Mouse (Mus musculus) midbrain, embryonic 15.5 days (tissue): ENCODE measurements at regions not wholly inside any gene's neighbourhood (a gene's known extent, or its start where the extent isn't known, plus 50 kb on each side); places are given as distances from the start of the nearest gene placed in this dataset.

Experiments used
- ATAC-seq: fragments of 200-750 bp; cut with Nextera tagmentation; replicated peaks from 2 replicates; pipeline ENCODE4 v1.8.0; 2017; ENCODE audit warnings: moderate TSS enrichment
- H3K27ac ChIP-seq: fragments of 300-500 bp; sonication (generic); 2 replicates; pipeline ENCODE4 v1.5.1; 2015; ENCODE audit warnings: mild to moderate bottlenecking, inconsistent platforms
- H3K27me3 ChIP-seq: fragments of 300-500 bp; sonication (generic); replicated peaks from 2 replicates; pipeline ENCODE4 v1.6.1; 2015; ENCODE audit warnings: inconsistent platforms
- H3K36me3 ChIP-seq: fragments of 300-500 bp; sonication (generic); replicated peaks from 2 replicates; pipeline ENCODE4 v1.6.1; 2015; ENCODE audit warnings: inconsistent platforms
- H3K4me1 ChIP-seq: fragments of 300-500 bp; sonication (generic); 2 replicates; pipeline ENCODE4 v1.6.1; 2015; ENCODE audit warnings: inconsistent platforms
- H3K4me2 ChIP-seq: fragments of 300-500 bp; sonication (generic); 2 replicates; pipeline ENCODE4 v1.6.1; 2015; ENCODE audit warnings: inconsistent platforms, mild to moderate bottlenecking, moderate library complexity
- H3K4me3 ChIP-seq: fragments of 300-500 bp; sonication (generic); 2 replicates; pipeline ENCODE4 v1.5.1; 2015; ENCODE audit warnings: mild to moderate bottlenecking, inconsistent platforms
- H3K9ac ChIP-seq: fragments of 300-500 bp; sonication (generic); 2 replicates; pipeline ENCODE4 v1.6.1; 2015; ENCODE audit warnings: mild to moderate bottlenecking, inconsistent platforms
- H3K9me3 ChIP-seq: fragments of 300-500 bp; sonication (generic); 2 replicates; pipeline ENCODE4 v1.6.1; 2016; ENCODE audit warnings: inconsistent platforms
- WGBS: fragments of 180-500 bp; shearing (Covaris S2); methylation state at CpG from one replicate; pipeline ENCODE4 v1.1.7; 2015; ENCODE audit warnings: mixed read lengths; 5-methylcytosine and 5-hydroxymethylcytosine counted together

DNA sequence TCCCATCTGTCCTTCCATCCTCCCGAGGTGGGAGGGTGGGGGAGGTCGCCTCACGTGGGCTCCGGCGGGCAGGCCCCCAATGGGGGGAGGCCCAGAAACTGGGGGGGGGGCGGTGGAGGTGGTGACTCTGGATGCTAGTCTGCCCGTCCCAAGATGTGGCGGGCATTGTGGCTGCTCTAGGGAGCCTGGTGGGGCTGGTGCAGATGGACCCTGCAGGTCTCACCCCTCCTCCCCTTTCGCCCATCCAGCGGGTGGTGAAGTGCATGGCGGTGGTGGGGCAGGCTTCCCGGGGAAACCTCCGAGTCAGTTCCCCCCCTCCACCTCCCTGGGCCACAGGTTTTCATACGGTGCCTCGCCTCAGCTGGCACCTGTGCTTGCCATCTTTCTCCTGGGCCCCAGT, 88.6 kb downstream of the Inhba start:
- Histone ChIP-seq H3K4me2 (no peak overlapping the region), H3K4me3 (no peak overlapping the region), H3K9ac (no peak overlapping the region), H3K27me3 (no peaks in the 10 kb centered on the region), H3K4me1 (no peaks in the 10 kb centered on the region), H3K36me3 (no peaks in the 10 kb centered on the region), H3K9me3 (no peaks in the 10 kb centered on the region), H3K27ac (no peak overlapping the region)
- WGBS = 82% methylated on average over 15 of the region's 15 CpGs
- no peak for ATAC-seq

DNA sequence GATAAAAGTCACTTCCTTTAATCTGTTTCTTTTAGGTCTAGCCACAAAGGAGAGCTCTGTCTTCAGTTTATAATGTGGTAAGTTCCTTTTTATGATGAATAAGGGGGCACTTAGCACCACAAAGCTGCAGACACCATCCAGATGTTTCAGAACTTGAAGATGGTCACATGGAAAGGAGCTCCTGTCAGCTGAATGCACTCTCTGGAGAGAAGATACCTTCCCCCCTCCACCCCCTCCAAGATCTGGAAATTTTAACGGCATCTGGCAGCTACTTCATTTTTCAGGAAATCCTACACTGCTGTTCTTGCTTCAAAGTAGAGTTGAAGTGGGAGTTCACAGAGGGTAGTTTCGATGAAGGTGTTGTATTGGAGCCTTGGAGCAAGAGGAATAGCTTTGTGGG, 103.2 kb downstream of the Inhba start:
- Histone ChIP-seq H3K9me3 (no peaks in the 10 kb centered on the region), H3K27me3 (no peaks in the 10 kb centered on the region), H3K4me3 (no peak overlapping the region), H3K9ac (no peak overlapping the region), H3K4me2 (no peak overlapping the region), H3K36me3 (no peaks in the 10 kb centered on the region), H3K4me1 (no peaks in the 10 kb centered on the region), H3K27ac (no peak overlapping the region)
- no peak for ATAC-seq
- 82% methylated on average over 2 of the region's 2 CpGs for WGBS

DNA sequence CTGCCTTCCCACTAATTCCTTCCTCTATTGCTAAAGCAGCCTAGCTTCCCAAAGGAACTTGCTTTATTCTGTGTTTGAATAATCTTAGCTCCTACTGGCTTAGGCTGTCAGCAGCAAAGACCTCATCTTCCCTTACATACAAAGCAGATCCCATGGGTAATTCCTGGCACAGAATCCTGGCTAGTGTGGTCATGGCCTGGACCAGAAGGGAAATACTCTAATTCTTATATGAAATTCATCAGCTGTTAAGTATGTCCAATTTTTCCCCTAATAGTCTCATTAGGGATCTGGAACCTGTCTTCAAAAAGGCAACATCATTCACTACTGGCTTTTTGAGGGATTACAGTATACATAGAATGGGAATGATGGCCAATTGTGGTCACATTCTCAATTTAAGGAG, 135.0 kb downstream of the Inhba start:
- Histone ChIP-seq H3K27ac (no peak overlapping the region), H3K4me2 (no peak overlapping the region), H3K4me1 (no peaks in the 10 kb centered on the region), H3K36me3 (no peaks in the 10 kb centered on the region), H3K9ac (no peak overlapping the region), H3K4me3 (no peak overlapping the region), H3K27me3 (no peaks in the 10 kb centered on the region), H3K9me3 (no peaks in the 10 kb centered on the region)
- ATAC-seq = no peak; the same call in 1 of the 2 replicates

DNA sequence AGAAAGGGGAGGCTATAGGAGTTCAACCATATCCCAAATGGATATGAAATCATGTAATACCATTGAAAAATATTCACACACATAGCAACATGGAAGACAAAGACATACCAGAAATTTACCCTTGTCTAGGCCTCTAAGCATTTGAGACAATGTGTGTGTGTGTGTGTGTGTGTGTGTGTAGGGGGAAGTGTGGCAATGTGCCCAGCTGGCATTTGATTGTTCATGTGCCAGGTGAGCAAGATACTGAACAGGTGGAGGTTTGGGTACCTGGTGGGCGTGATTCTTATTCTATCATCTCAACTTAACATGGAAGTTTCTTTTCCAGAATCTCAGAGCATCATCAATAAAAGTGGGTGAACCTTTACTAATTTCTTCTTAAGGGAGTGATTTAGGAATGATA, 143.3 kb downstream of the Inhba start:
- H3K9me3 ChIP-seq = no peaks in the 10 kb centered on the region
- no peak overlapping the region for H3K4me2 ChIP-seq
- no peaks in the 10 kb centered on the region for H3K36me3 ChIP-seq
- no peak overlapping the region for H3K4me3 ChIP-seq
- ATAC-seq = no peak
- H3K27me3 ChIP-seq = no peaks in the 10 kb centered on the region
- WGBS = 89% methylated on average over 1 of the region's 1 CpGs
- no peak overlapping the region for H3K9ac ChIP-seq
- no peaks in the 10 kb centered on the region for H3K4me1 ChIP-seq
- no peak overlapping the region for H3K27ac ChIP-seq

DNA sequence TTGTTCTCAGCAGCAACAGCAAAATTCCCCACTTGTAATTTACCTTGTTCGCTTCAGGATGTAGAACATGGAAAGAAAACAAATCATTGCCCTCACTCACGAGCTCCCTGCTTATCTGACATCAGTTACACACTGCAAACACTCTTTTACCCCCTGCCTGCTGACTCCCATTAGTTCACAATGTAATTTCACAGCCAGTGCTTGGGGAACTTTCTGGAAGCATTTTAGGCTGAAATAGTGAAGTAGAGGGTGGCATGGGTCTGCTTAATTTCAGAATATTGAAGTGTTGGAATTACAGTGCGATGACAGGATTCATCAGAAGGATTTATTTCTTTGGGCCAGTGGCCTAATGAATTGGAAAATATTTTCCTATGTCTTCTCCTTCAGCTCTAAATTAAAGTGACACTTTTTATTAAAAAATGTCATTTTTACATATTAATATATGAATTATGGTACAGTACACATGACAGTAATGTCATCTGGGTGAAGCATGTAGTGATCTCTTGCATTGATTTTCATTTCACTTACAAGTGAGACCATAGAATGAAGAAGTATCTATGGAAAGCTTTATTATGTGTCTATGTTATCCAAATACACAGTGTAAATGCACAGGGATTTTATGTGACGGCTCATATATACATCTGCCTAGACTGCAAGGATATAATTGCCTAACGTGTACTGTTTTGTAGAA, 153.7 kb downstream of the Inhba start:
- H3K27ac ChIP-seq = no peak overlapping the region
- no peaks in the 10 kb centered on the region for H3K36me3 ChIP-seq
- no peaks in the 10 kb centered on the region for H3K9me3 ChIP-seq
- no peak overlapping the region for H3K4me3 ChIP-seq
- ATAC-seq = no peak
- H3K9ac ChIP-seq = no peak overlapping the region
- no peak overlapping the region for H3K4me2 ChIP-seq
- H3K27me3 ChIP-seq = no peaks in the 10 kb centered on the region
- WGBS = 83% methylated on average over 5 of the region's 5 CpGs
- H3K4me1 ChIP-seq = no peaks in the 10 kb centered on the region

DNA sequence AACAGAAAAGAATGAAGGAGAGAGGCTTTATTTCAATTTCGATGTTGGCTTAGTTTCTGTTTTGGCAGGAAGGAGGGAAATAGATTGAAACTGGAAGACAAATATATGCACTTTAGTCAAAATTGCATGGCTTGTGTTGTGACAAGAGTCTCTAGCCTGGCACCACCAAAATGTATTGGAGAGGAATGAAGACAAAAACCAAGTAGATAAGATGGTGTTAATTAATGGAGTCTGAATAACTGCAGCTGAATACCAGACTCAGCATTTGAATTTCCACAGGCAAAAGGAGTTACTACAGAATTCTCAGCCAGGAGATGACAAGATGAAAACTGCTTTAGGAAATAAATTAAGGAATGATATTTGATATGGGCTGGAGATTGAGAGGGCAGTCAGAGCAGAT, 185.0 kb downstream of the Inhba start:
- no peak for ATAC-seq

GRCm38 (mm10) chr13:16200046-16200445, 188.4 kb downstream of the Inhba start:
- Histone ChIP-seq H3K4me1 (no peaks in the 10 kb centered on the region), H3K4me3 (no peak overlapping the region), H3K9ac (no peak overlapping the region), H3K9me3 (no peaks in the 10 kb centered on the region), H3K36me3 (no peaks in the 10 kb centered on the region), H3K4me2 (no peak overlapping the region), H3K27ac (no peak overlapping the region), H3K27me3 (no peaks in the 10 kb centered on the region)
- WGBS = 85% methylated on average over 1 of the region's 1 CpGs
- ATAC-seq = no peak

More for the DNA sequence above, 185.0 kb downstream of the Inhba start:
- no peaks in the 10 kb centered on the region for H3K4me1 ChIP-seq
- H3K9me3 ChIP-seq = no peaks in the 10 kb centered on the region
- H3K36me3 ChIP-seq = no peaks in the 10 kb centered on the region
- H3K27ac ChIP-seq = no peak overlapping the region
- H3K9ac ChIP-seq = no peak overlapping the region
- no peak overlapping the region for H3K4me3 ChIP-seq
- WGBS = 93% methylated on average over 1 of the region's 1 CpGs
- no peak overlapping the region for H3K4me2 ChIP-seq
- H3K27me3 ChIP-seq = no peaks in the 10 kb centered on the region

DNA sequence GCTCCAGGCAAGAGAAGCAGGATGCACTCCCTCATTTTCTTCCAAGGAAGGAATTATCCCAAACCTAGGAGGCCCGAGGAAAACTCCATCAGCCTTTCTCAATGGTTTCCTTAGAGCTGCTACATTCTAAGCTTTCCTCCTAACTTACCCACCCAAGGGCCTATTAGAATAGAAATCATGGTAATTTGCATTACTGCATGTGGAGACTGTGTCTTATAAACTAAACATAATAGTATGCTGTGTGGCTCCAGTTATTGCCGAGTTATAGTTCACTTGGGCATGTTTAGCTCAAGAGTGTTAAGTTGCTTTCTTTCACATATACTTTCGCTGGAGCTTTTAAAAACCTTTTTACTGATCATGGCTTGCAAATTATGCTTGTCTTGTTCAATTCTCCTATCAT, 191.5 kb downstream of the Inhba start:
- no peaks in the 10 kb centered on the region for H3K36me3 ChIP-seq
- H3K9ac ChIP-seq = no peak overlapping the region
- no peaks in the 10 kb centered on the region for H3K4me1 ChIP-seq
- no peak for ATAC-seq
- no peak overlapping the region for H3K4me2 ChIP-seq
- no peak overlapping the region for H3K4me3 ChIP-seq
- H3K27ac ChIP-seq = no peak overlapping the region
- H3K27me3 ChIP-seq = no peaks in the 10 kb centered on the region
- 82% methylated on average over 3 of the region's 3 CpGs for WGBS
- no peaks in the 10 kb centered on the region for H3K9me3 ChIP-seq

DNA sequence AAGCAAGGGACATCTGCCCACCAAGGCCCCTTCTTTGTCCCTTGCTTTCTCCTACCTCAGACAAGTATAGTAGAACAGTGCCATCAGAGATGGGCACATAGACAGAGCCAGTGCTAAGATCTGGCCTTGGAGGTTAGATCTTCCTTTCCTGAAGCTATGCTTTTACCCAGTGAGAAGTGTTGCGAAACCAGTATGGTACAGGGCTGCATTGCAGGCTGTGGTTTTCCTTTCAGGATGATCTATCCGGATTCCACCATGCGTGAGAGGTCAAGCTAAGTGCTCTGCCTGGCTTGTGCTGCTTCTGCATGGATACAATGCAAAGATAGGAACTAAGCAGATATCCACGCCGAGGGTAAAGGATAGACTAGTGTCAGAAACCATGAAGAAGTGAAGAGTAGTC, 192.4 kb downstream of the Inhba start:
- Histone ChIP-seq H3K4me2 (no peak overlapping the region), H3K27me3 (no peaks in the 10 kb centered on the region), H3K27ac (no peak overlapping the region), H3K4me3 (no peak overlapping the region), H3K9me3 (no peaks in the 10 kb centered on the region), H3K9ac (no peak overlapping the region), H3K36me3 (no peaks in the 10 kb centered on the region), H3K4me1 (no peaks in the 10 kb centered on the region)
- 92% methylated on average over 5 of the region's 5 CpGs for WGBS
- ATAC-seq = no peak

GRCm38 (mm10) chr13:16211482-16211881, 199.8 kb downstream of the Inhba start:
- H3K27me3 ChIP-seq = no peaks in the 10 kb centered on the region
- H3K4me3 ChIP-seq = no peak overlapping the region
- 75% methylated on average over 2 of the region's 2 CpGs for WGBS
- H3K36me3 ChIP-seq = no peaks in the 10 kb centered on the region
- H3K4me2 ChIP-seq = no peak overlapping the region
- H3K9ac ChIP-seq = no peak overlapping the region
- no peaks in the 10 kb centered on the region for H3K9me3 ChIP-seq
- no peak overlapping the region for H3K27ac ChIP-seq
- H3K4me1 ChIP-seq = no peaks in the 10 kb centered on the region
- ATAC-seq = no peak

- Histone ChIP-seq H3K27ac (no peak overlapping the region), H3K9me3 (no peaks in the 10 kb centered on the region), H3K27me3 (no peaks in the 10 kb centered on the region), H3K4me3 (no peak overlapping the region), H3K4me2 (no peak overlapping the region), H3K4me1 (no peaks in the 10 kb centered on the region), H3K36me3 (no peaks in the 10 kb centered on the region), H3K9ac (no peak overlapping the region)
- no peak for ATAC-seq
These were observed 208.2 kb downstream of the Inhba start for GRCm38 (mm10) chr13:16219877-16220276.

DNA sequence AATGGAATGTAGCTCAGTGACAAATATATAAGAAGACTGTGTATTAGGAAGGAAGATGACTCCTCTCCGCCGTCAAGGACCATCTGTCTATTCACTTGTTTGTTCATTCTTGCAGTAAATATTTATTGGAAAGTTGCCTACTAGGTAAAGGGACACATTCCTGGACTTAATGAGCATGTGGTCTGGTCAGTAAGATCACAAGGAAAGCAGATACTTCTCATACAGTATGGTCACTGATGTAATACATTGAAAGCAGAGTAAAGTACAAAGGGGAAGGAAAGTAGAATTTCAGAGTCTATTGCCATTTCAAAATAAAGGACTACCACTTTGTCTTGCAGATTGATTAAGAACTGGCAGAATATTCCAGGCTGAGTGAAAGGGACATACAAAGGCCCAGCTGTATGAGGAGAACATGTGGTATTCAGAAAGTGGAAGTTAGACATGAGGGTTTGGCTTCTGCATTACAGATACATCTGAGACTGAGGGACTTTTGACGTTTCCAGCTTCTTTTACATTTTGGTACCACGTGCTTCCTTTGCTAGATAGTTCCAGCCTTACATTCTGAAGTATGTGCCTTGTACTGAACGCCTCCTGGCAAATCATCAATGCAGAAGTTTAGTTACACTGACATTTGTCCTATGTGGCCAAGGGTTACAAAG, 211.4 kb downstream of the Inhba start:
- Histone ChIP-seq H3K27ac (no peak overlapping the region), H3K9ac (no peak overlapping the region), H3K36me3 (no peaks in the 10 kb centered on the region), H3K4me1 (no peaks in the 10 kb centered on the region), H3K4me2 (no peak overlapping the region), H3K4me3 (no peak overlapping the region), H3K9me3 (no peaks in the 10 kb centered on the region), H3K27me3 (no peaks in the 10 kb centered on the region)
- 74% methylated on average over 5 of the region's 5 CpGs for WGBS
- ATAC-seq = no peak

- no peaks in the 10 kb centered on the region for H3K9me3 ChIP-seq
- H3K4me3 ChIP-seq = no peak overlapping the region
- no peaks in the 10 kb centered on the region for H3K36me3 ChIP-seq
- H3K4me2 ChIP-seq = no peak overlapping the region
- H3K27me3 ChIP-seq = no peaks in the 10 kb centered on the region
- H3K4me1 ChIP-seq = no peaks in the 10 kb centered on the region
- no peak overlapping the region for H3K9ac ChIP-seq
- no peak for ATAC-seq
- H3K27ac ChIP-seq = no peak overlapping the region
- WGBS = 90% methylated on average over 3 of the region's 3 CpGs
These were observed 249.5 kb downstream of the Inhba start for GRCm38 (mm10) chr13:16261145-16261544.
